Mouse (Mus musculus): ENCODE data around the gene Stk10.

DNA sequence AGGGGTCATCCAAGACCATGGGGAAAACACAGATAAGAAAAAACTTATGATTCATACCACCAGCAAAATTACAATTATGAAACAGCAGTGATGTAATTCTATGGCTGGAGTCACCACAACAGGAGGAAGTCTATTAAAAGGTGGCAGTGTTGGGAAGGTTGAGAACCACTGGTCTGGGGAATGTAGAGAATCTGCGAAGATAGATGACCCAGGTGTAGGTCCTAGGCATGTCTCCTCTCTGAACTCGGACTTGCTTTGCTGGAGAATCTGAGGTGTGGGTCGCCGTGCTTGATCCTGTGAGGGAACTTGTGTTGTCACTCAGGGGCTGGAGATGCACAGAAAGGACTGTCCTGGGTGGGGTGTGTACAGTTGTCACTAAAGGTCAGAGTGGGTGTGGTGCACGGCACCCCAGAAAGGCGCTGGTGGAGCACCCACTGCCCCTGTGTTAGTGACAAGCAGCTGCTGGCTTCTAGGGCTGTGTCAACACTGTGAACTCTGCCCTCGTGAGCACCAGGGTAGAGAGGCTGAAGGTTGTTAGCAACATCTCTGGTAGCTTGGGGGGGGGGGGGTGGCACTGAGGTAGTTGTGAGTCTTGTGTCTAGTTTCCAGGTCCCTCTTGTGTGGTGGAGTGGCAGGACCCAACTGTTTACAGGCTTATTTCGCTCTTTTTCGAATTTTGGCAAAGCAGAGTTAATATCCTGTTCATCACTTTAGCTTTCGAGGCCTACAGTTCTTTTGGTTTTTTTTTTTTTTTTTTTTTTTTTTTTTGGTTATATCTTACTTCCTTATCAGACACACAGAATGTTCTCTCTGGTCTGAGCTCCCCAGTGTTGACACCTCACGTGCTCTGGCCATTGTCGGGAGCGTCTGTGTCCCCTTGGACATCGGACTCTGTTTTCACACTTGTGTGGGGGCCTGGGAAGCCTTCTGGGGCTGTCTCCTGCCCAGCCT, 21.3 kb downstream of the Stk10 start:
- TF ChIP-seq POLR2A (IDR thresholded peaks at IDR 0.05; ENCODE audit: low read depth, low read length) (no peak), CTCF (conservative IDR thresholded peaks at IDR 0.05; ENCODE audit: insufficient read depth, insufficient read length, low read depth, low read length) (no peak)
